Mouse (Mus musculus) cerebellum, adult 2 months (tissue): ENCODE results near the gene Dnah11. TPM values are rescaled to one million over a fixed set of nuclear protein-coding genes. Genes with fewer than 3 reads are reported as not detected.
A peak's percentile ranks its signal among the peaks of the same experiment; 100 is the strongest.

Experiments
- DNase-seq, 2 experiments: peaks; one replicate each; pipeline ENCODE4 v3.0.0; 2021
- H3K27ac ChIP-seq: fragments of 200-500 bp; 2 replicates; pipeline ENCODE4 v1.5.1; 2012; ENCODE audit warnings: low read length, control low read depth, inconsistent platforms; ENCODE audit not compliant: insufficient read depth
- H3K27me3 ChIP-seq: fragments of 200-500 bp; 2 replicates; pipeline ENCODE4 v1.6.1; 2012; ENCODE audit warnings: inconsistent platforms, mild to moderate bottlenecking, low read length, moderate library complexity; ENCODE audit not compliant: control insufficient read depth, insufficient read depth
- H3K4me1 ChIP-seq: fragments of 200-500 bp; 2 replicates; pipeline ENCODE4 v1.6.1; 2011; ENCODE audit warnings: low read length; ENCODE audit not compliant: control insufficient read depth, insufficient read depth
- H3K4me3 ChIP-seq: fragments of 200-500 bp; replicated peaks from 2 replicates; pipeline ENCODE3; 2011; ENCODE audit warnings: mild to moderate bottlenecking, low read depth, low read length, control low read depth; ENCODE audit not compliant: insufficient read depth
- CTCF ChIP-seq: fragments of 200-500 bp; IDR thresholded peaks from 2 replicates; pipeline ENCODE4 v1.5.1; 2011; ENCODE audit warnings: low read depth, mild to moderate bottlenecking, control low read depth, low read length, moderate library complexity, borderline replicate concordance; ENCODE audit not compliant: insufficient read depth
- POLR2A ChIP-seq: fragments of 200-500 bp; IDR thresholded peaks from 2 replicates; pipeline ENCODE4 v1.6.1; 2011; ENCODE audit warnings: low read length, control low read depth, borderline replicate concordance; ENCODE audit not compliant: insufficient read depth
- WGBS: fragments of 180-500 bp; shearing (Covaris S2); methylation state at CpG from one replicate; pipeline ENCODE4 v1.1.7; 2018; 5-methylcytosine and 5-hydroxymethylcytosine counted together
- polyA plus RNA-seq: library from polyadenylated mRNA; depleted of rRNA; stranded (reverse); fragments of >200 nt; gene quantifications from 2 replicates; pipeline ENCODE4 v1.2.3, GENCODE M21; 2012

The Dnah11 gene
- polyA plus RNA-seq, 1 experiment: 7.5 TPM

- TF ChIP-seq POLR2A: no peak
- no peak for TF ChIP-seq CTCF
- no peak for DNase-seq
- no peaks in the 10 kb centered on the region for H3K27me3 ChIP-seq
- WGBS: 48% methylated on average over 5 of the region's 5 CpGs
- peaks cover 5% of the 10 kb centered on the region; the same call in 1 of the 2 replicates for H3K4me1 ChIP-seq
- no peak overlapping the region for H3K4me3 ChIP-seq
- H3K27ac ChIP-seq: no peak overlapping the region
Measured at GRCm38 (mm10) chr12:118084134-118084533, 114.7 kb downstream of the Dnah11 start.

- H3K27me3 ChIP-seq: no peaks in the 10 kb centered on the region
- H3K27ac ChIP-seq: no peak overlapping the region
- no peak overlapping the region for H3K4me3 ChIP-seq
- peaks cover 11% of the 10 kb centered on the region for H3K4me1 ChIP-seq
- DNase-seq: peak in 1 of 2 experiments; percentile 74
- 84% methylated on average over 6 of the region's 6 CpGs for WGBS
- TF ChIP-seq POLR2A: no peak
- no peak for TF ChIP-seq CTCF
Measured at GRCm38 (mm10) chr12:118080441-118080840, 118.4 kb downstream of the Dnah11 start.

GRCm38 (mm10) chr12:118078434-118078989 is 120.3 kb downstream of the Dnah11 start:
- WGBS: 90% methylated on average over 9 of the region's 9 CpGs
- no peak overlapping the region for H3K27ac ChIP-seq
- DNase-seq: no peak
- no peaks in the 10 kb centered on the region for H3K27me3 ChIP-seq
- H3K4me3 ChIP-seq: no peak overlapping the region
- H3K4me1 ChIP-seq: peaks cover 7% of the 10 kb centered on the region
- TF ChIP-seq POLR2A (no peak), CTCF (no peak)

GRCm38 (mm10) chr12:118076802-118077201 is 122.0 kb downstream of the Dnah11 start:
- H3K27ac ChIP-seq: no peak overlapping the region
- no peak overlapping the region for H3K4me3 ChIP-seq
- no peak for DNase-seq
- no peak for TF ChIP-seq CTCF
- no peak for TF ChIP-seq POLR2A
- H3K27me3 ChIP-seq: no peaks in the 10 kb centered on the region
- peaks cover 7% of the 10 kb centered on the region for H3K4me1 ChIP-seq
- 94% methylated on average over 3 of the region's 3 CpGs for WGBS

DNA sequence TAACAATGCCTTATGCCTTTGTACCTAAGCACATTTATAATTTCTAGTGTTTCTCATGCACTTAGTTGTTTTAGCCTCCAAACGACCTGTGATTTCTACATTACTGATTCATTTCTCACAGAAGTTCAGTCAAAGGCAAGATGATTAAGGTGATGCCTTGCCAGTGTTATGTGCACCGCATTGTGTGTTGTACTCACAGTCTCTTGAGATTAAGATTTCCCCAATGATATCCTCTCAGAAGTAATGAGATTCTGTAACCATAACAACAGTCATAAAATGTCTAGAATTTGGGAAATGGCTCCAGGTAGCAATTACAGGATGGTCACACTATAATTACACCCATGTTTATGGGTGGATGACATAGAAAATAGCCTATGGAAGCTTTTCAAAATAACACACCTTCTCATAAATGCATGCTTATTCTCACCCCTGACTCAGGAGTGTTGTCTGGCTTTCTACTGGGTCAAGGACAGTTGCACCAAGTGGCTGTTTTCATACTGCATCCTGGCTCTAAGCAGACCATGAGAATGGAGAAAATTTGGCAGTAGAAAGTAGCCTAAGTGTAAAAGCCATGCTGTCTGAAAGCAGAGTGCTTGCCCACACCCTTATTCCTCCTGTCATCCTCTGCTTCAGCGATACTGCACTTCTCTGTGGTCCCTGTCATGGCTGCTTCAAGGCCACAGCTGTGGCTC is 126.5 kb downstream of the Dnah11 start:
- WGBS: 86% methylated on average over 3 of the region's 3 CpGs
- DNase-seq: no peak

GRCm38 (mm10) chr12:118071667-118072066 is 127.2 kb downstream of the Dnah11 start:
- Histone ChIP-seq H3K27me3 (no peaks in the 10 kb centered on the region), H3K4me3 (no peak overlapping the region), H3K4me1 (no peaks in the 10 kb centered on the region; the same call in 1 of the 2 replicates), H3K27ac (no peak overlapping the region)
- no peak for DNase-seq
- no peak for TF ChIP-seq CTCF
- TF ChIP-seq POLR2A: no peak
- 100% methylated on average over 1 of the region's 1 CpGs for WGBS

More for the DNA sequence above, 126.5 kb downstream of the Dnah11 start:
- Histone ChIP-seq H3K27me3 (no peaks in the 10 kb centered on the region), H3K27ac (no peak overlapping the region), H3K4me3 (no peak overlapping the region), H3K4me1 (peaks cover 1% of the 10 kb centered on the region)
- TF ChIP-seq POLR2A (no peak), CTCF (no peak)

- 93% methylated on average over 4 of the region's 4 CpGs for WGBS
- no peak for DNase-seq
- H3K27ac ChIP-seq: 0 out of 2 replicates have a peak overlapping the region, but pooled peaks have one; percentile 30
- no peaks in the 10 kb centered on the region for H3K27me3 ChIP-seq
- no peak for TF ChIP-seq POLR2A
- TF ChIP-seq CTCF: no peak
- no peaks in the 10 kb centered on the region; the same call in 1 of the 2 replicates for H3K4me1 ChIP-seq
- H3K4me3 ChIP-seq: no peak overlapping the region
Measured at GRCm38 (mm10) chr12:118068785-118069184, 130.1 kb downstream of the Dnah11 start.

DNA sequence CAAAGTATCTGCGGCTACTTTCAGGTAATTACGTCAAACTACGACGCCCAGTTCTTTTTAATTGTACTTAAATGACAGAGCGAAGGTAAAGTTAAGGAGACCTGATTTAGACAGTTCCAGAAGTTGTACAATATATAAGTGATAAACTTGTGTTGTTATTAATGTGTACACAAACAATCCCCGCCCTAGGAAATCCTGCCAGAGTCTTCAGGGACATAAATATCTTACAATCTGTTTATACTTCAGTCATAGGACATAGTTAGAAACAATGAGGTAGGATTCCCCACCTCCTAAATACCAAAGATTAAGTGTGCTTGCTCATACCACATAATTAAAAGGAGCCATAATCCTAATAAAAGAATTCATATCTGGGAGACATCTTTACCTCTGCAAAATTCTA is 136.5 kb downstream of the Dnah11 start:
- Histone ChIP-seq H3K4me3 (no peak overlapping the region), H3K4me1 (no peaks in the 10 kb centered on the region), H3K27ac (no peak overlapping the region), H3K27me3 (no peaks in the 10 kb centered on the region)
- TF ChIP-seq CTCF (no peak), POLR2A (no peak)
- no peak for DNase-seq
- WGBS: 98% methylated on average over 6 of the region's 6 CpGs
